Mouse (Mus musculus) liver, postnatal 0 days (tissue): ENCODE data around the gene Shroom4. TPM values are rescaled to one million over a fixed set of nuclear protein-coding genes. Genes with fewer than 3 reads are reported as not detected.

ENCODE experiments used
- ATAC-seq: fragments of 200-750 bp; cut with Nextera tagmentation; 2 replicates; pipeline ENCODE4 v1.8.0; 2017; ENCODE audit warnings: mild to moderate bottlenecking, moderate library complexity
- DNase-seq: peaks from one replicate; pipeline ENCODE4 v3.0.0-alpha.2; 2016
- H3K27ac ChIP-seq: fragments of 300-500 bp; sonication (generic); 2 replicates; pipeline ENCODE4 v1.5.1; 2014; ENCODE audit warnings: antibody characterized with exemption, moderate library complexity, mild to moderate bottlenecking, low read depth
- H3K27me3 ChIP-seq: fragments of 300-500 bp; sonication (generic); 2 replicates; pipeline ENCODE4 v1.6.1; 2014; ENCODE audit warnings: low read length, control low read depth, mixed read lengths; ENCODE audit not compliant: insufficient read depth
- H3K36me3 ChIP-seq: fragments of 300-500 bp; sonication (generic); replicated peaks from 2 replicates; pipeline ENCODE4 v1.6.1; 2014; ENCODE audit warnings: mild to moderate bottlenecking, control low read depth, low read length, moderate library complexity, mixed read lengths; ENCODE audit not compliant: insufficient read depth
- H3K4me1 ChIP-seq: fragments of 300-500 bp; sonication (generic); 2 replicates; pipeline ENCODE4 v1.6.1; 2014; ENCODE audit warnings: antibody characterized with exemption, mild to moderate bottlenecking, control low read depth; ENCODE audit not compliant: insufficient read depth
- H3K4me2 ChIP-seq: fragments of 300-500 bp; sonication (generic); 2 replicates; pipeline ENCODE4 v1.6.1; 2014; ENCODE audit warnings: low read depth, mild to moderate bottlenecking, low read length, moderate library complexity, mixed read lengths
- H3K4me3 ChIP-seq: fragments of 300-500 bp; sonication (generic); 2 replicates; pipeline ENCODE4 v1.5.1; 2014; ENCODE audit warnings: low read depth, low read length
- H3K9ac ChIP-seq: fragments of 300-500 bp; sonication (generic); replicated peaks from 2 replicates; pipeline ENCODE4 v1.6.1; 2014; ENCODE audit warnings: mild to moderate bottlenecking, moderate library complexity
- H3K9me3 ChIP-seq: fragments of 300-500 bp; sonication (generic); 2 replicates; pipeline ENCODE4 v1.6.1; 2016; ENCODE audit warnings: mild to moderate bottlenecking, control low read depth, low read length, mixed read lengths
- CTCF ChIP-seq: sonication (generic); IDR thresholded peaks from 2 replicates; pipeline ENCODE4 v1.5.1; 2016; ENCODE audit warnings: antibody characterized with exemption, low read depth
- EP300 ChIP-seq: IDR thresholded peaks from 2 replicates; pipeline ENCODE4 v1.6.1; 2016; ENCODE audit warnings: antibody characterized with exemption, low read depth, mild to moderate bottlenecking
- WGBS: fragments of 180-500 bp; shearing (Covaris S2); extraction: QIAGEN DNeasy Blood & Tissue Kit; methylation state at CpG from one replicate; pipeline ENCODE4 v1.1.7; 2014; ENCODE audit not compliant: insufficient replicate concordance; 5-methylcytosine and 5-hydroxymethylcytosine counted together
- polyA plus RNA-seq: library from polyadenylated mRNA; unstranded; fragments of >200 nt; fragmentation: Nextera tagmentation; extraction: Ambion mirVana; gene quantifications from 2 replicates; pipeline ENCODE4 v1.2.1, GENCODE M21; 2015

Shroom4 gene
- polyA plus RNA-seq, 1 experiment from 2014 or later: 0.14 TPM

- DNase-seq: no peak
- no peaks in the 10 kb centered on the region for H3K9me3 ChIP-seq
- no peak for TF ChIP-seq CTCF
- H3K4me2 ChIP-seq: no peak overlapping the region
- no peaks in the 10 kb centered on the region for H3K27me3 ChIP-seq
- H3K9ac ChIP-seq: no peak overlapping the region
- H3K27ac ChIP-seq: no peak overlapping the region
- no peaks in the 10 kb centered on the region for H3K4me1 ChIP-seq
- ATAC-seq: no peak
- no peak overlapping the region for H3K4me3 ChIP-seq
- WGBS: 46% methylated on average over 2 of the region's 2 CpGs
- no peaks in the 10 kb centered on the region for H3K36me3 ChIP-seq
Measured at GRCm38 (mm10) chrX:6518421-6518820, 118.8 kb downstream of the Shroom4 start.

- no peak overlapping the region for H3K9ac ChIP-seq
- no peaks in the 10 kb centered on the region for H3K4me1 ChIP-seq
- DNase-seq: no peak
- H3K4me2 ChIP-seq: no peak overlapping the region
- H3K4me3 ChIP-seq: no peak overlapping the region
- H3K27ac ChIP-seq: no peak overlapping the region
- no peaks in the 10 kb centered on the region for H3K9me3 ChIP-seq
- H3K27me3 ChIP-seq: no peaks in the 10 kb centered on the region
- H3K36me3 ChIP-seq: no peaks in the 10 kb centered on the region
- TF ChIP-seq CTCF (peak; percentile 36), EP300 (no peak)
- WGBS: 59% methylated on average over 2 of the region's 2 CpGs
- no peak for ATAC-seq
Measured at GRCm38 (mm10) chrX:6522935-6523334, 123.3 kb downstream of the Shroom4 start.

GRCm38 (mm10) chrX:6536636-6537035, 137.0 kb downstream of the Shroom4 start:
- Histone ChIP-seq H3K27ac (no peak overlapping the region), H3K9me3 (no peaks in the 10 kb centered on the region), H3K4me1 (no peaks in the 10 kb centered on the region), H3K36me3 (no peaks in the 10 kb centered on the region), H3K27me3 (no peaks in the 10 kb centered on the region), H3K4me3 (no peak overlapping the region), H3K9ac (no peak overlapping the region), H3K4me2 (no peak overlapping the region)
- WGBS: 59% methylated on average over 2 of the region's 2 CpGs
- ATAC-seq: no peak
- TF ChIP-seq EP300 (no peak), CTCF (no peak)
- no peak for DNase-seq

- TF ChIP-seq CTCF (no peak), EP300 (no peak)
Measured at GRCm38 (mm10) chrX:6537689-6538088, 138.0 kb downstream of the Shroom4 start.

GRCm38 (mm10) chrX:6565066-6565465, 165.4 kb downstream of the Shroom4 start:
- H3K36me3 ChIP-seq: no peaks in the 10 kb centered on the region
- no peak for TF ChIP-seq CTCF
- no peak for TF ChIP-seq EP300
- H3K4me3 ChIP-seq: no peak overlapping the region
- no peak for ATAC-seq
- no peaks in the 10 kb centered on the region for H3K27me3 ChIP-seq
- 71% methylated on average over 1 of the region's 1 CpGs for WGBS
- no peak for DNase-seq
- H3K4me2 ChIP-seq: no peak overlapping the region
- no peak overlapping the region for H3K27ac ChIP-seq
- no peaks in the 10 kb centered on the region for H3K9me3 ChIP-seq
- no peaks in the 10 kb centered on the region for H3K4me1 ChIP-seq
- H3K9ac ChIP-seq: no peak overlapping the region

More at GRCm38 (mm10) chrX:6537689-6538088, 138.0 kb downstream of the Shroom4 start:
- Histone ChIP-seq H3K27ac (no peak overlapping the region), H3K27me3 (no peaks in the 10 kb centered on the region), H3K4me2 (no peak overlapping the region), H3K9me3 (no peaks in the 10 kb centered on the region), H3K4me1 (no peaks in the 10 kb centered on the region), H3K4me3 (no peak overlapping the region), H3K9ac (no peak overlapping the region), H3K36me3 (no peaks in the 10 kb centered on the region)
- 42% methylated on average over 2 of the region's 2 CpGs for WGBS
- ATAC-seq (no peak), DNase-seq (no peak)

- Histone ChIP-seq H3K4me3 (no peak overlapping the region), H3K9ac (no peak overlapping the region), H3K4me1 (no peaks in the 10 kb centered on the region), H3K9me3 (no peaks in the 10 kb centered on the region), H3K4me2 (no peak overlapping the region), H3K27me3 (no peaks in the 10 kb centered on the region), H3K36me3 (no peaks in the 10 kb centered on the region), H3K27ac (no peak overlapping the region)
- ATAC-seq (no peak), DNase-seq (no peak)
- TF ChIP-seq EP300 (no peak), CTCF (no peak)
- 0% methylated on average over 1 of the region's 1 CpGs for WGBS
Measured at GRCm38 (mm10) chrX:6574511-6574910, 174.9 kb downstream of the Shroom4 start.

- no peak for DNase-seq
- H3K36me3 ChIP-seq: no peaks in the 10 kb centered on the region
- H3K4me1 ChIP-seq: no peaks in the 10 kb centered on the region
- H3K27ac ChIP-seq: no peak overlapping the region
- no peaks in the 10 kb centered on the region for H3K27me3 ChIP-seq
- ATAC-seq: no peak
- 17% methylated on average over 7 of the region's 7 CpGs for WGBS
- TF ChIP-seq EP300 (no peak), CTCF (no peak)
- H3K4me3 ChIP-seq: no peak overlapping the region
- H3K9ac ChIP-seq: no peak overlapping the region
- H3K4me2 ChIP-seq: no peak overlapping the region
- H3K9me3 ChIP-seq: no peaks in the 10 kb centered on the region
Measured at GRCm38 (mm10) chrX:6577001-6577400, 177.3 kb downstream of the Shroom4 start.
